Mouse (Mus musculus): Measurements from ENCODE around the gene Entr1.

Gene Entr1

DNA sequence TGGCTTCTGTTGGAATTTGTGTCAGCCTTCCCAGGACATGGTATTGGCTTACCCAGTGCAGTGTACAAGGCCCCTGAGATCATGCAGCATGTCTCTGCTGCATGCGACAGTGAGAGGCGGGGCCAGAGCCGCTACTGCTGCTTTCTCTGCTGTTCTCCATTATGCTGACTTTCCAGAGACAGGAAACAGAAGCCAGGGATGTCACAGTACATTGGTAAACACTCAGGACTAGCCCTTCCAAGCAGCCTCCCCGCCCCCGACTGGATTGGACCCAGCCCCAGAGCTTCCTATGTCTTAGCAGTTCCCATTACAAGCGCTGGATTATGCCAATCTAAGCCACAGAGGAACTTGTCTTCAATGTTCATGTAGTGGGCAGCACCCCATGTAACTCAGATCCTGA lies 40.9 kb downstream of the Entr1 start:
- DNase-seq (ENCODE audit: low read depth) = no peak

DNA sequence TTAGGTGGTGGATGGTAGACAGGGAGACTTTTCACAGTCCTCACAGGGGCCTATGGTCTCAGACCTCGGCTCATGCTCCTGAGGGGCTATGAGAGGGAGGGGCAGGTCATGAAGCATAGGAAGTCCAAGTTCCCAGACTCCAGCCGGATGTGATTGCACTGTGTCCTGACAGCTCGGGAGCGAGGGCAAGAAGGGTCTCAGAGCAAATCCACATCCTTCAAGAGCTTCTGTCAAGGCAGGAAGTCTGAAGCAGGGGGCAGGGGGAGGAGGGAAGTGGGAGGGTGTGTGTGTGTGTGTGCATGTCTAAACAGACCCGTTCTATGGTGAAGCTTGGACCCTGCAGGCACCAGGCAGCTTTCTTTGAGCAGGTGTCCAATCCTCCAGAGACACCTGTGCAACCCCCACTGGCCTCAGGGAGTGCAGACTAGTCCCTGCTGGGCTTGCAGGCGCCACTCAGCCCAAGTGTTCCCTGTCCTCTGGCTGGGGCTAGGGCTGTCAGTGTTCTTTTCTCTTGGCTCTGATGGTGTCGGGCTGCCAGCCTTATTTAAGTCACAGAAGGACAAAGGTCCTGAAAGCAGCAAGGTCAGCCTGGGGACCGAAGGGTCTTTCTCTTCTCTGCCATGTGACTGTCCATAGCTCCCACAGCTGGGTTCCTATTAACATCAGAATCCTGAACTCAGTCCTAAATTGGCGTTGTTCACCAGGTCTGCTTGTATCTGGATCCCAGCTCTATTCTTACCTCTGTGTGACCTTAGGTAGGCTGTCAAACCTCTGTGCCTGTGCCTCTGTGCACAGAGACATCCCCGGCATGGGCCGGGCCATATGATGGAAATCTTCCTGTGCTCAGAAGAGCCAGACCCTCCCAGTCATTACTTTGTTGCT lies 46.3 kb downstream of the Entr1 start:
- DNase-seq (ENCODE audit: low read depth) = no peak

GRCm38 (mm10) chr2:26342044-26342443 lies 47.1 kb downstream of the Entr1 start:
- DNase-seq (ENCODE audit: low read depth) = no peak

- no peak for DNase-seq (ENCODE audit: low read depth)
Measured at GRCm38 (mm10) chr2:26341510-26341981, 47.6 kb downstream of the Entr1 start.

DNA sequence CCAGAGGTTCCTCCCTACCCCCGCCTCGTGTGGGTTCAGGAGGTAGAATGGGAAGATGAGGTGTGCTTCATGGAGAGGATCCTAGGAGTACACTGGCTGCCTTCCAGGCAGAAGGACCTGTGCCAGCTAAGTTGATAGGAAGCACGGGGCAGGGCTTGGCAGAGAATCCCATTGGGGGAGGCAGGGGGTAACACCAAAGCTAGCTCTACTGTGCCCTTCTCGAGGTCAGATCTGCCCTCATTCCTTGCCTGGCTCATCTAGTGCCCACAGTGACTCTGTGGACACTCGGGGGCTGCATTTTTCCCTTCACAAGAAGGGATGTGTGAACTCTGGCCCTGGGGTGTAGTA lies 49.9 kb downstream of the Entr1 start:
- no peak for DNase-seq (ENCODE audit: low read depth)

DNA sequence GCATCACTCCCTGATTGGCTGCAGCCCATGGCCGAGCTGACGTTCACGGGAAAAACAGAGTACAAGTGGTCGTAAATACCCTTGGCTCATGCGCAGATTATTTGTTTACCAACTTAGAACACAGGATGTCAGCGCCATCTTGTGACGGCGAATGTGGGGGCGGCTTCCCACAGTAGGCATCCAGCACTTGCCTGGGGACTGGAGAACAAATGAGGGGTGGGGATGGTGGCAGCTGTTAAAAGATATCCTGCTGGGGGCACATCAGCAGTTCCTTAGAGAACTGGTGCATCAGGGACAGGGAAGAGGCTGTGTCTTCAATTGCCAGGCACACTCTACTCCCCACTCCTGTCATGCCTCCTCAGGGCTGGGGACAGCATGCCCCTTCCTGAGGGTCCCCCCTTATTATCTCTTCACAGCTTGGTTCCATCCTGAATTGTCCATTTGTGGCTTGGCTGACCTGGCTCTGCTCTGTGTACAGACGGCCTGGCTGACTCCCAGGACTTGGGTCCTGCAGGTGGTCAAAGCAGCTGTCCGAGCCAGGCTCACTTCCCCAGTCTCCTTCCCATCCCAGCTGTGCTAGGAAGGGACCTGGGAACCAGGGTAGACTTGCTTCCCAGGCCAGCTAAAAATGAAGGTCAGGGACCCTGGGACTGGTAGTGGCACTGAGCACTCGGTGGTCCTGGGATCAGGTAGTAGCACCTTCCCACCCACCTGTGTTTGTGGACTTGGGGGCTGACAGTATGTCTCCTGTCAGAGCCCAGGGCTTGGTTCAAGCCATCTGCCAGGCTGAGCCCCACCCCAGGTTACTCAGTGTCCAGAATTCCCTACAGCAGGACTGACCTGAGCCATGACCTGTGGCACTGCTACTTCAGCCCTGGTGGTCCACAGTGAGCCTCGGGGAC lies 50.6 kb downstream of the Entr1 start:
- no peak for DNase-seq (ENCODE audit: low read depth)

All from c-Kit-positive CD71-positive TER-119-negative erythroid progenitor cells, embryonic 14.5 days (primary cell).